Mouse (Mus musculus) layer of hippocampus, adult 9-11 months (tissue): ENCODE data around the gene Sh3rf3.

Source experiments
- DNase-seq: peaks from one replicate; pipeline ENCODE4 v3.0.0; 2022

The Sh3rf3 gene

DNA sequence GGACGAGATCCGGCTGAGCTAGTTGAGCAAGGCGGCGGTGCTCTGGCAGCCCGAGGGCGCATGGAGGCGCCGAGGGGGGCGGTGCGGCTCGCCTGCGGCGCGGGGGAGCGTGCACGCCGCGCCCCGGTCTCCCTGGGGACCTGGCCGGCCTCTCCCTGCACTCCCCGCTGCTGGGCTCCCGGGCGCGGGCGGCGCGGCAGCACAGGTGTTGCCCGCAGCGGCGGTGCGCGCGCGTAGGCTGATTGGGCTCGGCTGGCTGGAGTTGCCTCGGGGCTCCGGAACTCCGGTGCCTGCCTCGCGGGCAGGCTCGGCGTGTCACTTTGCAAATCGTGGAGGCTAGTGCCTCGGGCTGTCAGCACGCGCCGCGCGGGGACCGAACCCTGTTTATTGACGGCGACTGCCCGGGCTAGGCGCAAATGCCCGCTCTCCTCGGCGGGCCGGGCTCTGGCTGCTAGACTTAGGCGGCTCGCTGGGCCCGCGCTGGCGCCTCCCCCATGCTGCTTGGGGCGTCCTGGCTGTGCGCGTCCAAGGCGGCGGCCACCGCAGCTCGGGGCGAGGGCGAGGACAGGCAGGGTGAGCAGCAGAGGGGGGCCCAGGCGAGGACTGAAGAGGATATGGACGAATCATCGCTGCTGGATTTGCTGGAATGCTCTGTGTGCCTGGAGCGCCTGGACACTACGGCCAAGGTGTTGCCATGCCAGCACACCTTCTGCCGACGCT, at the start of gene Sh3rf3:
Sh3rf3 (plus strand) TSS at position 279 of the 720 bp plus-strand sequence.
- peak; percentile 17 for DNase-seq

DNA sequence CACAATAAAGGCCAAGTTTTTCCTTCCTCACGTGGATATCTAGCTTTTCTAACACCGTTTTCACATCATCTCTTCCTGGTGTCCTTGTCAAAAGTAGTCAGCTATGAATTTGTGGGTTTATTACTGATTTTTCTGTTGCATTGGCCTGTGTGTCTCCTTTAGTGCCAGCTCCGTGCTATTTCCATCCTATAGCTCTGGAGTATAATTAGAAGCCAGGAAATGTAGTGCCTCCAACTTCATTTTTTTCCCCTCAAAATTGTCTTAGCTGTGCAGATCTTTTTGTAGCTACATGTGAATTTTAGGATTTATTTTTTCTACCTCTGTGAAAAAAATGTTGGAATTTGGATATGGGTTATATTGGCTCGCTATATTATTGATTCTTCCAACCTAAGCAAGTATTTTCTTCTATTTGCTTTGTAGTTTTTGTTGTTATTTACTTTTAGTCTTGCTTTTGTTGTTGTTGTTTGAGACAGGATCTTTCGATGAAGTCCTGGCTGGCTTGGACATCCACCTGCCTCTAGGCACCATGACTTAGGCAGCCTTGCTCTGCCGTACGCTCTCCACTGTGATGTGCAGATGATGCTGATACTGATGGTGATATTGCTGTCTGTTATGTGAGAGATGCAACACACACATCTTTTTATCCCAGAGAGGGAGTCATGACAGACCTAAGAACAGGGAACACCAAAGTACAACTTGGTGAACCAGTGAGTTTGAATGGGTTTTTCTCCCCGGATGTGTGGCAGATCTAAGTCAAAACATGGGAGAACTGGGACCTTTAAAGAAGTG, 24.5 kb upstream of the Sh3rf3 start:
- no peak for DNase-seq

DNA sequence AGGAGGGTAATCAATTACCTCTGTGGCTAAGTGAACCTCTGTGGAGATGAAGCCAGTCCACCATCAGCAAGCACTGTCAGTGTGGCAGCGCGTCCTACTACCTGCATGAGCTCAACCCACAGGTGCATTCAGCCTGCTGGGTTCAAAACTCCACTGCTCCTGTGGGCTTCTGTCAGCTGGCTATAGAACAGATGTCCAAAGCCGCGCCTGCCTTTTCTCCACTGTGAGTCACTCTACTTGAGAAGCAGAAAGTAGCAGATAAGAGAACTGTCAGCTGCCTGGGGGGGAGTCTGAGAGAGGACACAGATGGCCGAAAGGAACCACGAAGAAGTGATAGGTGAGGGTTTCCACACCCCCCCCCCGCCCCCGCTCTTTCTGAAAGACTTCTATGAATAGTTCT, 15.6 kb upstream of the Sh3rf3 start:
- no peak for DNase-seq

DNA sequence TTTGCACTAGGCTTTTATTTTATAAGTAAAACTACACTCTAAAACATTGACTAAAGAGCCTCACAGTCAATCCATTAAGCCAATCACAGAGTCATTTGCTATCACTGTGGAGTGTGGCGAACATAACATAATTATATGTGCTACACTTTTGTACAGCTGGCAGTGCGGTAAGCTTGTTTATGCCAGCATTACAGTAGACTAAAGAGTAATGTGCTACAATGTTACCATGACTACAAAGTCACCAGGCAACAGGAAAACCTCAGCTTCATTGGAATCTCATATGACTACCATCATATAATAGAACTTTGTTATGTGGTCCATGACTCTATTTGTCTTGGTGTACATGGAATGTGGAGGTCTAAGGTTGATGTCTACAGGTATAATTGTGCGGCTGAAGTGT, 15.0 kb upstream of the Sh3rf3 start:
- peak; percentile 51 for DNase-seq

DNA sequence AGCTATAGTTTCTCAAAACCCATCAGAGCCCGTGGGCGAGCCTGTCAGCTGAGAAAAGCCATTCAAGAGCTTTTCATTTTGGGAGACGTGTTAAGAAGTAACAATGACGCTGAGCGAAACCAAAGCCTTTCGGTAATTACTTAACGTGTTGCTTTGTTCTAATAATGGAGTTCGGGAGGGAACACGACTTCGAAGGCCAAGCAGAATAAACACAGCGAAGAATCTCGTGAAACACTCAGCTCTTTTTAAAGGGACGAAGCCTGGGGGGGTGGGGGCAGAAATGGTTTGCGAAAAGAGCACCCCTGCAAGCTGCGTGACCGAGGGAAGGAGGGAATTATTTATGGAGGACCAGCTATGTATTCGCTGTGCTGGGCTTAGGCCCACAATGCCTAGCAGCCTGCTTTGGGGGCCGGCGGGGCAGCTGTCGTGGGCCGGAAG, 12.1 kb upstream of the Sh3rf3 start:
- peak; percentile 19 for DNase-seq

DNA sequence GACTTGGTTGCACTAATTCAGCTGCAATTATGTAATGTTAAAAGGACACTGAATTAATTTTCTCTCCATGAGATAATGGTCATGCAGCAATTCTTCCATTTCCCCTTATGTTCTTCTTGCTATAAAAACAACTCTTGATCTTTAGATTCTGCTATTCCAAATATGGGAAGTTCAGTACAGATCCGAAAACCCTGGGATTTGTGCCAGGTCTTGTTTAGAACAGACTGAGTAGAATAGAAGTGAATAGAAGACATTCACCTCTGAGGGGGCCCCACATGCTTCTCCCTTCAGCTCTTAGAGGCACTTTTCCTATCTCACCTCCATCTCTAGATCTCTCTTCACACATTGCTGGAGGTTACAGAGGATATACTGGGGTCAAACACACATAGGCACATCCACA, 10.8 kb upstream of the Sh3rf3 start:
- DNase-seq, result no peak

DNA sequence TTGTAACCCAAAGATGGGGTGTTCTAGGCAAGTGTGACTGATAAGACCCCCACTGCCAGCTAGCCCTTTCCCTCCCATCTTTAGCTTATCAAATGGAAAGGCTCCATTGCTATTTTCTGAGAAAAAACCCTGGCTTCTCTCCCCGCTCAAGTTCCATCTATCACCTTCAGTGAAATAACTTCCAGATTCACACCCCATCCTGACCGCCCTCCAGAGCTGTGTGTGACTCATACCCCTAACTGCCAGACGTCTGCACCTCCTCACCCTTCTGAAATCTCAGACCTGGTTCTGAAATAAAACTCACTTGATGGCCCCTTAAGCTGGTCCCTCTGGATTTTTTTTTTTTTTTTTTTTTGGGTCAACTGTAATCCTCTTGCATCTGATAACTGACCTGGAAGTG, 5.2 kb upstream of the Sh3rf3 start:
- no peak for DNase-seq

DNA sequence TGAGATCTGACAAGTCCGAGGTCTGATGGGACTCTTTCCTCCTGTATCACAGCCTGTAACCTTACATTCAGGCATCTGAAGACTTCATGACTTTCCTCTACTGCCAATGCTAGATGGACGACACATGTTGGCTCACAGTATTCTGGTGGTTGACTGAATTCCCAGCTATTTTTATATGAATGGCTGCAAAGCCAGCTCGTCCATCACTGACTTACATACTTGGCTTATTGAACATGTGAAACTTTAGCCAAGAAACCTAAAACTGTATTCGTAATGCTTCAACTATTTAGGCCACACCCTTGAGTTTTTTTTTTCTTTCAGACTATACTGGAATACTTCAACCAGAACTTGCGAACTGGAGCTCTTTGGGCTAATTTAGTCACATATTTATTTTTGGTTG, 3.0 kb upstream of the Sh3rf3 start:
- no peak for DNase-seq

DNA sequence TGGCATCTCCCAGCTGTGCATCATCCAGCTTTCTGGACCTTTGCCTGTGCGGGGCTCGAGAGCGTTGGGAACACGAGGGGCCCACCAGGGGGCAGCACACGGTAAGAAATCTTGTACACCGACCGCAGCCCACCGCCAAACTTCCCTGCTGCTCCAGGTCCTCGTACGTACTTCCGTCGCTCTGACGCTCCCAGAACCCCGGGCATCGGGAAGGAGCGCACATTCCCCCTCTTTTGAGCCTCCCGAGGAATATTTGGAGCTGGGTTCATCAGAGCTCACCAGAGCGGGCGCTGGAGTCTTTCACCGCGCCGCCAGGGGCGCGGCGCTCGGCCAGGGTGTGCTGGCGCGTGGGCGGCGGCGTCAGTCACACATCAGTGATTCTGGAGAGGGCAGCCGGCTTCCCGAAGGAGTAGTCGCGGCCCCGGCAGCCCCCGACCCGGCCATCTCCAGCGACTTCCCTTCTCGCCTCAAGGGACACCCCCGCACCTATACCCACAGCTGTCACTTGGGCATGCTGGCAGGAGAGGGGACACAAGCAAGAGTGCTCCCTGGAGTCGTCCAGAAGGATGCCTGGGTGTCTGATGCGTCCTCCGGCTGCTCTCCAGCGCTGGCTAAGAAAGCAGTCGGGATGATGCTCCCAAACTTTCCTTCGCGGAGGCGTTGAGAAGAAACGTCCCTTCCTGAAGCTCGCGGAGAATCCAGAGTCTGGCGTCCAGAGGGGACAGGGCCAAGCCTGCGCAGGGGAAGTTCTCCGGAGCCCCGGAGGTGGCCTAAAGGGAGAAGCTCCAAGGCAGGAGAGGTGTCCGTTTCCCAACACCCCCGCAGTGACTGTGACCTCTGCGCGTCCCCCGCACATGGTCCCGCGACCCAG, 714 bp upstream of the Sh3rf3 start:
- DNase-seq, result peak; percentile 81

DNA sequence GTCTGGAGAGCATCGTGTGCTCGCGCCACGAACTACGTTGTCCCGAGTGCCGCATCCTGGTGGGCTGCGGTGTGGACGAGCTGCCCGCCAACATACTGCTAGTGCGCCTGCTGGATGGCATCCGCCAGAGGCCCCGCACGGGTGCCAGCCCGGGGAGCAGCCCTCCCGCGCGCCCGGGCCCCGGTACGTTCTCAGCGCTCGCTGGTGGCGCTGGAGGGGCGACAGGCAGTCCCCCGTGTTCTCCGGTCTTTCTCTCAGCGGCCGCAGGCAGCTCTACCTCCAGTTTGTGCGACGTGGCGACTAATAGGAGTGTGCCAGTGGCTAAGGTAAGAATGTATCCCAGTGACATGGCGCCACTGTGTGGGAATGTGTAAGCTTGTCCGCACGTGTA, 637 bp downstream of the Sh3rf3 start:
- no peak for DNase-seq

DNA sequence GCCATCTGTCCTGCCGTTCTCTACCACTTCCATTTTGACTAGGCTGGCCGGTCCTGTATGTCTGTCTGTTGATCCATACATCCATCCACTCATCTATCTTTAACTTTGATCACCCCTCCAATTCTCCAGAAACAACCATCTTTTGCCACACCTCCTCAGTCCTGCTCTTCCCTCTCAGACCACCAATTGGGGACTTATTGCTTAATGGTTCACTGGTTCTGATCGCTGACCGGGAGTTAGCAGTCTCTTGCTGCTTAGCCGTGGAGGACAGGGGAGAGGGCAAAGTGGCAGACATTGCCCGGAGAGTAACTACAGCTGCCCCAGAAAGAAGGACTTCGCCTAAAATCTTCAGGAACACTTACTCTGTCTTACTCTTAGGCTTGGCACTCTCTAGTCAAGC, 1.3 kb downstream of the Sh3rf3 start:
- DNase-seq, result no peak

DNA sequence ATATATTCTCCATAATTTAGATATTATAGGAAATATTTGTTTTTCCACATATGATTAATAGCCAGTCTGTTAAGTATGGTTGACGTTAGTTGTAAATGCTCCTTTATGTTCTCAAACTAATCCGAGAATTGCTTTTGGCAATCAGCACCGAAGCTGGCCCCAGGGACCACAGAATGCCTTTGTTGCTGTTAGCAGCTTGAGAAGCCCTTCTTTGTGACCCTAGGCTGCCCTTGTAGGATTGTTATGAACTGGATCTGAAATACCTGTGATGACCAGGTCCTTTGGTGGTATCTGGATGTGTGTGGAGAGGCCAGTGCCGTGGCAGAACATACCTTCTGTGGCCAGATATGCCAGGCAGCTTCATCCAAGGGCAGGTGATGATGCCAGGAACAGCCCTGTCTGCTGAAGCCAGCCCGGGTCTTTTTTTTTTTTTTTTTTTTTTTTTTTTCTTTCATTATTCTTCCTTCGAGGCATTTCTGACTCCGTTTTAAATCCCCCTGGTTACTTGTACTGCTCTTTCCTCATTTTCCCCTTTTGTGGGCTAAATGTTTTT, 10.9 kb downstream of the Sh3rf3 start:
- no peak for DNase-seq

DNA sequence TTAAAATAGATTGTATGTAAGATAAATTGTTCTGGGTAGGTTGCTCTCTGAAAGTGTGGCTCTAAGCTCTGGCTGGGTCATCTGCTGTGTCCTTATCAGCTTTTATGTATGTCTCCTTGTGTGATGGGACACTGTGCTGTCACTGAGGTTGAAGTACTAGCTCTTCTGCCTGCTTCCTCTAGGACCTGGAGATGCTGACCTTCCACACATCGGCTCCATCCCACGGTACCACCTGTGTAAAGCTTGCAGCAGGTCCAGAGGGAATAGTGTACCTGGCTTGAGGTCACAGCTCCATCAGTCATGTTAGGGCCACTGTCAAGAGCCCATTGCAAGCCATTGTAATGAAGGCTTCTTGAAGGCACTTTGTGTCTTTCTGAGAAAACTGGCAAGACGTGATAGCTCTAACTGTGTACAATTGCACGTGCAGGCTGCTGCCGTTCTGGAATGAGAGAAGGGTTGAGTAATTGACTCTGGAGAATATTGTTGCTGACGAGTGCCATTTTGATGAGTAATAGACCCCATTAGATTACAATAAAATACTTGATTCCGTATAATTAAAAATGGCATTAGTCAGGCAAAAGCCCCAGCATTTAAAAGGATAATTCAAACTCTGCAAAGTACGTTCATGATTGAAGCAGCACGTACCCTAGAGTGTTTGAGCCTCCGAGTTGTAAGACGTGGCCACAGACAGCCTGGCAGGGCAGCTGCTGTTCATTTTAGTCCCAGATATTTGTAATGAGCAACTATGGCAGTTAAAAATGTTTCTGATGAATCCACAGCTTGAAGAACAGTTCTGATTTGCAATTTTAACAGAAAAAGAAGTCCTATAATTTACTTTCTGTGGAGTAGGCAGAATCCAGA, 16.3 kb downstream of the Sh3rf3 start:
- peak; percentile 34 for DNase-seq

DNA sequence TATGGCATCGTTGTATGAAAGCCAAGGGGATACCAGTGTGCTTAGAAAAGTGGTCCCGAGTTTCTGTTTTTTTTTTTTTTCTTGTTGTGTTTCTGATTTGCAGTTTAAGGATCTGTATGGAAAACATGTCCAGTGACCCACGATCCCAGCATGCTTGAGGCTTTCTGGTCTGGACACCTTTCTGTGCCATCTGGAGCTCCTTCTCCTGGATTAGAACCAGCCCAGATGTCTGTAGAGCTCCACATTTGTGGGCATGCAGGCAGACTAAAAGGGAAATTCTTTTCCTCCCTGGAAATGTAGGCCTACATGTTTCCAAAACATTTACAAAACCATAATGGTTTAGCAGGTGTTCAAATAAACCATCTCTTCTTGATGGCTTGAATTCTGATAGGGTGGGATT, 20.0 kb downstream of the Sh3rf3 start:
- no peak for DNase-seq

DNA sequence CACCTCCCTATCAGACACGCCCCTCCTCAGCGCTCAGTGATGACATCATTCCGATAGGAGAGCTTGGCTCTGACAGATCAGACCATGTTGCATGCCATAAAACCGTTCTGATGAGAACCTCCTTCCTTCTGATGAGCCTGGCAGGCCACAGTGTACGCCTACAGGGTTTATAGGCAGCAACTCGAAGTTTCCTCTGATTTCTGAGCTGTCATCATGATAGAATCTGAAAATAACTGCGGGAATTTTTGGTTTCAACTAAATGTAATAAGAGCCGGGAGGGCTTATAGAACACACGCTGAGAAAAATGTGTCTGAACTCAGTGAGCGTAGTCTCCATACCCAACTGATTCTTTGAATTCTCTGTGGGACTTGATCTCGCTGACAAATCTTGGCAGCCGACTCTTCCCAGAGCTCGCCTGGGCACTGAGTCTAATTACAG, 20.6 kb downstream of the Sh3rf3 start:
- DNase-seq, result peak; percentile 19

DNA sequence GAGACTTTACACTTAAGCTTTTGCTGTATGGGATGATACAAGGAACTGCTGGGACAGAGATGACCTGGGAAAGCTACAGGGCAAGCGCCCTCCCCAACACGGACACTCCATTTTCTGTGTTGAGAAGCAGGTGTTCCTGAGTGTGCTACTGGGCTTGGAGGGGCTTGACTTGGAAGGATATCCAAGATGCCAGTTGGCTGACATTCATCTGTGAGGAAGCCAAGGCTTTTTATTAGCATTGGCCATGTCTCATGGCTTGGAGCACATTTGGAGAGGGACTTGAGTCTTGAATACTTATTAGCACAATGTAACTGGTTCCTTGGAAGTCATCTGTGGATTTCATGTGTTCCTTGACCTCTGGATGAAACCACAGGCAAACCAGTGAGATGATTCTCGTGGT, 23.2 kb downstream of the Sh3rf3 start:
- no peak for DNase-seq

DNA sequence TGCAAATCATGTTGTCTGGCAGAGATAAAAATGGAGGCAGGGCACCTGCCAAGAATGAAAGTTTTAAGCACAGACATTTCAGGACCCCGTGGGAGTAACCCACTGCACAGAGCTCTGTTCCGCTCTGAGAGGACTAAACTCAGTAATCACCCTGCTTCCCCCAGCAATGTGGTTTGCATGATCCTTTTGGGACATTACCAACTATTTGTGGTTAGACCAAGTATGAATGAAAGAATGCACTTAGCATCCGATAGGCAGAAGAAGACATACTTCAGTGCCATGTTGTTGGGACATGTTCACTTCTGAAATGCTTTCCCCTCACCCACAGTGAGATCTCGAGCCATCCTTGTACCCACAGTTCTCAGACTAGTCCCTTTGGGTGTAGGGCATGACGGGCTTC, 24.3 kb downstream of the Sh3rf3 start:
- DNase-seq, result no peak

DNA sequence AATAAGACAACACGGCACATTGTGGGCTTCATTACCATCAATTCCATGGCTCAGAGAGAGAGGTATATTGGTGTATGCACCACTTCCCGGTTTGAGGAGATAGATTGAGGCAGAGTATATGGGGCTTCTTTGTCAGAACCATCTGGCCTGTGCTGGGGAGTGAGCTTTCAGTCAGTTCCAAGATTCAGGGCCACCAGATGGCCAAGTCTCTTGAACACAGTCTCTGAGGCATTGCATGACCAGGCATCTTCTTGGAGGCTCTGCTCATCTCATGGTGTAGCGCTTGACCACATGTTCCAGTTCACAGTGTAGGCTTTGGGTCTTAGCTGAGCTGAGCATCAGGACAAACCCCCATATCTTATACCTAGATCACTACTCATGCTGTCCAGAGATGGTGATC, 28.8 kb downstream of the Sh3rf3 start:
- no peak for DNase-seq

DNA sequence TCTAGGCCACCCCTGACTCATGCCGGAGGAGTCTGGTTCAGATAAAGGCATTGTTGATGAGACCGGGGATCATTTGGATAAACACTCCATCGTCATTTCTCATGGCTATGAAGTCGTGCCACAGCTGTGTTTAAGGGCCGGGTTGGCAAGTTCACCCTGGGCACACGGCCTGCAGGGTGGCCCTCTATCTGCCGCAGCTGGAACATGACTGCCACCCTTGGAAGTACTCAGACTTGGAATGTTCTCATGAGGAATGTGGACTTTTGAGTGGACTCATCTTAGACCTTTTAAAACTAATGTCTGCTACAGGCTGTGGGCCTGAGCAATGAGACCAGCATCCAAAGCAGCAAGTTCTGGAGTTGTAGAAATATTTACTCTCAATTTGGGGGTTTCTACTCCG, 29.9 kb downstream of the Sh3rf3 start:
- no peak for DNase-seq

DNA sequence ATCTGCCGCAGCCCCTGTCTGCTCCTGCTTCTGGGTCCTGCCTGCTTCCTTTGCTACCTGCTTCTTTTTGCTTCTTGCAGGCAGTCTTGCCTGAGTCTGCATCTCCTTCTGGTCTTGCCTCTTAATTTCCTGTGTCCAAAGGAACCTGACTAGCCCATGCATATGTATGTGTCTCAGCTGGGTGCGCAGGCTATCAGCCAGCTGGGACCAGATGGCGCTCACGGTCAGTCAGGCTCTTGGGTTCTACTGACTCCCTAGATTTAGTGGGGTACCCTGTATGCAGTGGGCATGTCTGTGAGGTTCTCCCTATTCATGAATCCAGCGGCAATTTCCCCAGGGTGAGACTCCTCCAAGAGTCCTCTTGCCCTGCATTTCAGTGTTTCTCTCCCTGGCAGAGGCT, 35.0 kb downstream of the Sh3rf3 start:
- DNase-seq, result no peak

DNA sequence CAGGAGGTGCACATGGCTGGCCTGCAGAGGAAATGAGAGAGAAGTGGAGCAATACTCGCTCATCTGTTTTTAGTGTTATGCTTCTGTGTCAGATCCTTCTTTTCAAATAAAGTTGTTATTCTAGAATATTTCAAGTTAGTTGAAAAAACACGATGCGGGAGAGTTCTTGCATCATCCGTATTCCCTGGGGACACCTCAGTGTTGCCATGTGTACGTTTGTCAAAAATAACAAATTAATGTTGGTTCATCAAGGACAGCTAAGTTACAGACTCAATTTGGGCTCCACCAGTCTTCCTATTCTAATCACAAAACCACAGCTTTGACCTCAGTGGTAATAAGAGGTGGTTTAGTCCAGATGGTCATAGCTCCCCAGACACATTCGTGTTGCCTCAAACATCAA, 35.4 kb downstream of the Sh3rf3 start:
- DNase-seq, result no peak

DNA sequence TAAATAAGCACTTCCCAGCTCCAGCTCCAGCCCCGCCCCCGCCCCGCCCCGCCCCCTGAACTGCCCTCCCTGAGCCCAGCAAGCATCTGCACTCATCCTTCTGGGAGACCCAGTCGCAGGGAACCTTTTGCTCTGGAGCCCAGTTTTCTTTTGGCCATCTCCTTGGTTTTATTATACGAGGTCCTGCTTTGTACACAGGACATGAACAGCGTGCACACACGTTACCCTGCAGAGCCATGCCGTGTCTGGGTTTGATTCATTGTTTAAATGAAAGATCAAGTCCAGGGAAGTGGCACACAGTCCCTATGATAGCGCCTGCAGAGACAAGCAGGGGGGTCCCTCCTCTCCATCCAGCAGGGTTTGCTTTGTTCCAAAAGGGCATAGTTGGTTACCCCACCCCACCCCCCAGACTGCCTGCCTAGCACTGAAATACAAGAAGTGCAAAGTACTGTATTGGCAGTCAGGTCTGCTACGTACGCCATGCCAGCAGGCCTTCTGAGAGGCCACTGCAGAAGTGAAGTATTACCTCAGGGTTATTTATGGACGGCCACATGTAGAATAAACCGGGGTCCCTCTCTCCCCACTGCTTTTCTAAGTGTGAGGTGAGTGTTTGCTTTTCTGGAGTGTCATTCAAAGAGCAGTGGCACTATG, 41.5 kb downstream of the Sh3rf3 start:
- no peak for DNase-seq
